Mouse (Mus musculus): ENCODE measurements around the gene Tet2.

GRCm38 (mm10) chr3:133522289-133522688 lies 22.6 kb downstream of the Tet2 start:
- no peak for TF ChIP-seq POLR2A (IDR thresholded peaks at IDR 0.05; ENCODE audit: low read depth, low read length)
- no peak for TF ChIP-seq CTCF (IDR thresholded peaks at IDR 0.05; ENCODE audit: borderline replicate concordance, insufficient read depth, low read length)

Data from embryonic fibroblast, embryonic 13.5 days (primary cell).